Mouse (Mus musculus) c-Kit-negative CD71-positive TER-119-positive erythroid progenitor cells, embryonic 14.5 days (primary cell): ENCODE data around the gene Phldb2.

Experiments used
- DNase-seq: peaks from one replicate; pipeline ENCODE4 v3.0.0-alpha.2; 2013; ENCODE audit warnings: low read depth, low spot score

Gene Phldb2

DNA sequence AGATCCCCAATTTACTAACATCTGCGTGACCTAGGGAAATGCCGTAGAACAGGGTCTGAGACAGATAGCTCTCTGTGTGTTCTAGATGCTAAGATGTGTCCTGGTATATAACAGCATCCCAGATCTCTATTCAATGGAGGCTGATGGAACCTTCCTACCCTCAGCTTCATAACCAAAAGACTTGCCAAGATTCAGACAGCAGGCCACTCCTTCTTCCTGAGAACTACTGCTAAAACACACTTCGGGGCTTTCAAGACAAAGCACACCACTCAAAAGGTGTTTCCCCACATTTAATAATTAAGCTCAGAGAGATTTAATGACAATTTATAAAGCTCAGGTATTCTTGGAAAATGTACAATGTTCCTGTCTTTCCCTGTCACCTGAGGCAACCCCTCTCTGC, 111.6 kb downstream of the Phldb2 start:
- DNase-seq = no peak

DNA sequence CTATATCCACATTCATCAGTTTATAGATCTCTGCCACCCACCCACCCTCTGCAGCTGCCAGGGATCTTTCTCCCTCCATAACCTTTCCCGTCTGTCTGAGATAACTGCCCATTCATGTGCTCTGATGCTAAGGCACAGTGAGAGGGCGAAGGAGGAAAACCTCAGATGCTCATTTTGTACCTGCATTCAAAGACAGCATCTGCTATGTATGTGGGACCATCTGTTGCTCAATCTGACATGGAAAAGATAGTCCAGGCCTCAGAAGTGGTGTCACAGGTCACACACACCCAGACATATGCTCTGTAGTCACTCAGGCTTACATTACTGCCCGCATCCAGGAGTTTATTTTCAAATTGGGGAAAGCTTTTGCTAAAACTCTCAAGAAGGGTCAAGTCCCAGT, 112.4 kb downstream of the Phldb2 start:
- DNase-seq = no peak

DNA sequence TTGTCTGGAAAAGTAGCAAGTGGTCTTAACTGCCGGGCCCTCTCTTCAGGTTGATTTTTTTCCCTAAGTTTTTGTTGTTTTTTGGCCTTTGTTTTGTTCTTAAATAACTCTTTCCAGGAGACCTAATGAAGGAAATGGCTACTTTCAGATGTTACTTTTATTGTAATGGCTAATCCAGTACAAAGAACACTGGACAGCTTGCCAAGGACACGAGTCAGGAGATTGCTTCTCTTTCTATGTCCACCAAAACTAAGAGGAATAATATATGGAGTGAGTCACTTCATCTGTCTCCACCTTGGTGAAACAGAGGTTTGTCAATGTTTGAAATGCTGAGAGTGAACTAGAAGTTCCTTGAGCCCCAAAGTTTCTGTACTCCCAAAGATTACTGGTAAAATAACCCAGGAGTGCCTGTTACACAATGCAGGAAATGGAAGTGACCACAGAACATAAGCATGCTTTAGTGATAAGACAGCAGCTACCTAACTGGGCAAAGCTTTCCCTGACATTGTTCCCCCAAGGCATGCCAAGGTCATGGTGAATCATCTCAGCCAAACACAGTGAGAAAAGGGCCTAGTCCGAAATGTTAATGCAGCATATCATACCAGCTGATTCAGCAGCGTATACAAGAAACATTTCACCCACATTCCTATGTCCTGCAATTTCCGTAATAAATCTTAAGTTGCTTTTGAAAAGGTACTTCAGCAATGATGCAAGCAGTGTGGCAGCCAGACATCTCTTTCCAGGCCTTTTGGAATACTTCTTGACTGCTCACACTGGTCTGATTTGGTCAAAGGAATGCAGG, 115.7 kb downstream of the Phldb2 start:
- no peak for DNase-seq

DNA sequence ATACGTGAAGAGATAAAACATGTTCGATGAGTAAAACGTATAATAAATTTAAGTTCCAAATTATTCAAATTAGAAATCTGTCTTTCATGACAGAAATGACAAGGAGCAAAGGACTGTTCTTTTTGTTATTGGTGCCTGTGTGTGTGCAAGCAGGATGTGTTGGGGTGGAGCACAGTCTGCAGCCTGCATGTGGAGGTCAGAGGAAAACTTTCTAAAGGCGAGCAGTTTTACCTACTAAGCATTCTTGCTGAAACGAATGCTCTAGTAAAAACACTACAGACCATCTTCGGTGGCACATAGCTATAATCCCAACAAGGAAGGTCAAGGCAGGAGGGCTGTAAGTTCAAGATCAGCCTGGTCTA, 120.7 kb downstream of the Phldb2 start:
- DNase-seq = no peak

DNA sequence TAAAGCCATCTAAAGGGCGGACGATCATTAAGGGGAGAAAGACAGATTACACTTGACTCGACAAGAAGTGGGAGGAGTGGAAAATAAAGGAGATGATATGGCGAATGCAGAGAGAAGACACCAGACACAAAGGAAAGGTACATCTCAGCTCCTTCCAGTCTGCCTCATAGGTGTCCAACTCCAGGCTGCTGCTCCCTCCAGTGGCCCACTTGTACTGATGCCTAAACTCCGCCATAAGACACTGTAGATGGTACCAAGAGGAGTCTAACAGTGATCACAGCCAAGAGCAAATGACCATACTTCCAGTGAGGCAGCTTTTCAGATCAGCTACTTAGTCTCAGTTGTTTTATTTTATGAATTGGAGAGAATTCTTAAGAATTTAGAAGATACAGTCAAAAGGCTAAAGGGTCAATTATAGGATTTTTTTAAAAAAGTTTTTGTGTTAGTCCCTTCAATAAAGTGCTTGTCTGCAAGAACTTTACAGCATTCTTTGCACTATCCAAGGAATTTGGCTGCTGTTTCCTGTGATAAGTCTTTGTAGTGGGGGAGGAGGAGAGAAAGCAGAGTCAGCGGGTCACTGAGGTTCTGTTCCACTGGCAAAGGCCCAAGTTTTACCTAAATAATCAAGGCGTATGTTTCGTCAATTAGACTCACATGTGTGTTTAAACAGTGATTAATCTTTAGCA, 121.2 kb downstream of the Phldb2 start:
- DNase-seq = no peak

DNA sequence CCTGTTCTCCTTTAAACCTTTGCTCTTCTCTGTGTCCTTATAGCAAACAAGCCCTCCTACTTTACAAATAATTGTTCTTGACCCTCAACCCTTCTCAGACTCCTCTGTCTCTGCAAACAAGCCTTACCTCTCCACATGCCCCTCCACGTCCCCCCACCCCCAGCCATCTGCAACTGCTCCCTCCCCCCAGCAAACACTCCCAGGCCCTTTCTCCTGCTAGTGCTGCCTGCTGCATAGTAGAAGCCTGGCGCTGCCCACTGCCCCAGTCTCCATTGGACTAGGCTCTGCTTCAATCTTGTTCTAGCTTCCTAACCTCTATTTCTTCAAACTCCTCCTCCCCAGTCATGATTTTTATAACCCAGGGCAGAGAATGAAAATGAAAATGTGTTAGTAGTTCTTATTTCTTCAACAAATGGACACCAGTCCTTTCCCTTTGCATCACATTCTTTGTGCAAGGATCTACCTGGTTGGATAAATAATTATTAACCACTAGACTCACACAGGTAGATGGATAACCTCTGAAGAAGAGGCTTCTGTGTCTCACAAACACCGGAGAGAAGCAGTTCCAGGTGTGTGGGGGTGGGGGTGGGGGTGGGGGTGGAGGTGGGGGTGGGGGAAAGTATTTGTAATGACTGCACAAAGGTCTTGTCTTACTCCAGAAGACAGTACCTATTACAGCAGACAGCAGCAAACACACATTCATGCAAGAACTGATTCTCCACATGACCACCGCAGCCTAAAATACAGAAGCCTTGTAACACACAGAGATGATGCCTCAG, 122.1 kb downstream of the Phldb2 start:
- DNase-seq = no peak

DNA sequence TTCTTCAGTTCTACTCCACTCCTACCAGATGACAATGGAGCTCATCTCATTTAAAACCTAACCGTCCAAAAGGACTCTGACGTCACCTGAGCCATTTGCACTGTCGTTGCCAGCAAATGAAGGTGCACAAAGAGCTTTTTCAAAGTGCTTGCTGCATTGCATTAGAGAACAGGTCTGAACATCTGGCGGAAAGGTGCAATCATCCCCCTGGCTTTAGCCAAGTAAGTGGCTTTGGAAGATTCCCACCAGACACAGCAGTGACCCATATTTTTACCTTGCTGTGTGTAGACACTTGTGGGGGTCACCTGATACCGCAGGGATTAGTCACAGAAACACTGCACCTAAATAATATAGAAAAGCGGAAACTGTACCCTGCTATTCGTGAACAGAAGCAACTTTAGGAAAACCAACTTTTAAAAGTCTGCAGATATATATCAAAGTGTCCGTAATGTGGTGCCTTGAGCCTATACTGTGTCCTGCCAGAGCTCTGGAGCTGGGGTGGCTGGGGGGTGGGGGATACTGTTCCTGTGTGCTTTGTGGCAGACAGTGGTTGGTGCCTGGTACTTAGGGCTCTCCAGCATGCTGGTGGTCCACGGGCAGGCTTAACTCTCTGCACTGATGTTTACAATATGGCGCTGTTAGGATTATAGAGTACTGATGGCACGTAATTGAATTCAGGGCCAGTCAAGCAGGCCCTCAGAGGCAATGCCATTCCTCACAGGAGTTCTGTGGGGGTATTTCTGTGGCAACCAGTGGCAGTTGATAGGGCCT, 123.1 kb downstream of the Phldb2 start:
- DNase-seq = no peak

DNA sequence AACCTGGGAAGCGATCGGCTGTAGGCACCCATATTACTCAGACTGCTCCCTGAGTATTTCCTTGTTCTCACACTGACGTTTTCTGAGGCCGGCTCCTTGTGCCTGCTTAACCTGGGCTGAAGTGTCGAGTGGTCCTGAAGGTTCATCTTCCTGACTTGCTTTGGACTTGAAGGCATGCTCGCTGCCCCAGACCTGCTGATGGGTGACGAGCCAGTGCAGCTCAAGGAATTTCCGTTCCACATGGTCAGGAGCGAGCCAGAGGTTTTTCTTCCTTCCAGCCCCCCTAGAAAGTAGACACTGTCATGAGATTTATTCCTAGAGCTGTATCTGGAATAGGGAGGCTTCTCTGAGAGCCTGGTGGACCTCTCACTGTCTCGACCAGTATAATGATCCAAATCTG, 128.1 kb downstream of the Phldb2 start:
- no peak for DNase-seq

DNA sequence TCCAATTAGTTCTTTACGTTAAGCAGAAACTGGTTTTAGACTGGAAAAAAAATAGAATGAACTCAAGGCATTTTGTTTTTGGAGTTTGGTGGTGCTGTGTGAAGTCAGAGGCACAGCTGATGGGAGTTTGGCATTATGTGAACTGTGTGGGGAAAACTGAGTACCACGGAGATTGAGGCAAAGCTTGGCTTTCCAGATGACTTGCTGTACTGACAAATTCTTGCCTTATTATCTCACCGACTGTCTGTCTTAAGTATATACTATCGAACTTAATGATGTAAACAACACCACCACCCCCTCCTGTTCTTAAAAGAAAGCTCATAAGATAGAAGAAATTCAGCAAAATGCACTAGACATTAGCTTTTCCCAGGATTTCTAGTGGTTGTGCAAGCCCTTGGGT, 129.4 kb downstream of the Phldb2 start:
- no peak for DNase-seq

DNA sequence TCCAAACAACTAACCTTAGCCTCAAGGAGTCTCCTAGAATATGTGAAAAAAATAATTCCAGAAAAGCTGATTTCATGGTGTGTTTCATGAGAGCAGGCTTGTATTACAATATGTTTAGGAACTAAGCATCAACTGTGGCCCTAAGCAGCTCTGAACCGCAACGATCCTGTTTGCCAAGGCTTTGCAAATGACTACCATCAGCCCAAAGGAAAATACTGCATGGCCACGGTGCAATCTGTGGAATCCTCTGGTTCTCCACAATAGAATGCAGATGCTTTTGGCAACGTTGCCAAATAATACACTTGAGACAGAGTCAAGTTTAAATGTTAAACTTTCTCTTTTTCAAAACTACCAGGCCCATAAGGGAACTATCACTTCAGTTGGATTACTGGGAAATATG, 133.5 kb downstream of the Phldb2 start:
- DNase-seq = no peak

DNA sequence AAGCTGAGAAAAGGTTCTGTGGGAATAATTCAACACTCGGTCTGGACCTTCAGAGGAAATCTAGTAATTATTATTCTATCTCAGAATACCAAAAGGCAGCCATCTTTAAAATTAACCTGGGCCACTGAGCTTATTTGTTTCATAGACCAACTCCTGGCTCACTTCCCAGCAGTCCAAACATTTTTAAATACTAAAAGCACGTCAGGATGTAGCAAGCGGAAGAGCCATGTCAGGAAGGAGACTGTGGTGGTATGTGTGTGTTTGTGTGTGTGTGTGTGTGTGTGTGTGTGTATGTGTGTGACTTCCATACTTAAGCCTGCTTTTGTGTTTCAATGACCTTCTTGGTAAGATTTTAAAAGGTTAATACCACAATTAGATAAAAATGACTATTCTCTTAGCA, 135.6 kb downstream of the Phldb2 start:
- no peak for DNase-seq

DNA sequence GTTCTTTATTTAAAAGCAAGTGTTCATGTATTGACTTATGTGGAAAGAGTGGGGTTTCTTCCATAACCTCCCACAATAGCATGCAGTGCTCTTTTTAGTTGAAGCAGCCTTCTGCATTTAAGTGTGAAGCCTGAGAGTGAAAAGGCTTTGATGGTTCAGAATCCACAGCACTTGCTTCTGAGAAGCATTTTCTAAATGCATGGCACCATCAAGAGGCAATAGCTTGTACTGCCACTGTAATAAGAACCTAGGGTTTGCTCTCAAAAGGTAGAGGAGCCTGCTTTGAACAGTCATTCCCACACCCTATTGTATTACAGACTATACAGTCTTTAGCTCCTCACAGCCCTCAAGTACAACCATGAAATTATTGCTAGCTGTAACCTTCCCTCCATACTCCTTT, 136.7 kb downstream of the Phldb2 start:
- no peak for DNase-seq

DNA sequence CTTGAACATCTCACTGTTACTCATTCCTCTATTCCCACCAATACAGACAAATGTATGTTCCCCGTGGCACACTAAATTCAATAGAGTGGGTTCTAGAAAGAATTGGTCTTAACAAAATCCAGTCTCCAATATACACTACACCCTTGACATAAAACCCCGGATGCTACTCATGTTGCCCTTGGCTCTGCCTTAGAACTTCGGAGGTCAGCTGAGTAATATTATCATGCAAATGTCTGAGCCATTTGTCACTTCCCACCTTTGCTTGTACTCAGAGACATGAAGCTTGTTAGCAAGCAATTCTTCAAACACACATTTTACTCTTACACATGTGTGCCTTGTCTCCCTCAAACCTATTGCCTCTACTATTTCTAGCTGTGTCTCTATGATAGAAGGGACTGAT, 138.8 kb downstream of the Phldb2 start:
- no peak for DNase-seq

DNA sequence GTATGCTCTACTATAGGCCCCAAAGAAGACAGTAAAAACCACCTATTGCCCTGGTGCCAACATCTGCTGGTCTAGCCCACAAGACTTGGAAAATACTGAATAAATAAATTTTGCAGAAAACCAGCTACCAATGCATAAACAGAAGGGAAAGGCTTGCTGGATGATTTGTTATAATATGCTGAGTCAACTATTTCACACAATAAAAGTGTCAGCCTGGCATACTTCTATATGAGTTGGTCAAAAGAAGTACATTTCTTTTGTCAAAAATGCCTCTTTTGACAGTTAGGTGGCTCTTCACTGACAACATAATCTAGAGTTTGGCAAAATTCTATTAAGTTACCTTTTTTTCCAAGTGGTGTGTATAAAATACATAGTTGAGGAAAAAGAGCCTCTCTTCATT, 141.6 kb downstream of the Phldb2 start:
- DNase-seq = no peak

DNA sequence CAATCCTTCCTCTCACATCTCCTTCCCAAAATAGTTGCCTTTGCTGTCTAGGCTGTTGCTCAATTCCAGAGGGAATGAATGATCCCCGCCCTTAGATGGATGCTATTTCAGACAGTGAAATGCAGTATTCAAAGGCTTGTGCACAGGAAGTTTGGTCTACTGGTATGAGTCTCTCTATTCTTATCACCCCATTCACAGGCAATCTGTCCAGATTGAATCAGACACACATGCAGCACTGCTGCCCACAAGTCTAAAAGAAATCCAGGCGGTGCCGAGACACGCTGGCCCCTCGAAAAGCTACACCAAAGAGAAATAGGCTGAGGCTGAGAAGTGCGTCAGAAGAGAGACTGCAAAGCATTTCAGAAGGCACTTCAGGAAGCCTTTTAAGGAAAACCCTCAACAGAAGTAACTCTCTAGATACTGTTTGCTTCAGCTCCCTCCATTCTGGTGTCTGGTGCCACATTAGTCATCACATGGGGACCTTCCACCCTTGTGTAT, 142.5 kb downstream of the Phldb2 start:
- DNase-seq = no peak

DNA sequence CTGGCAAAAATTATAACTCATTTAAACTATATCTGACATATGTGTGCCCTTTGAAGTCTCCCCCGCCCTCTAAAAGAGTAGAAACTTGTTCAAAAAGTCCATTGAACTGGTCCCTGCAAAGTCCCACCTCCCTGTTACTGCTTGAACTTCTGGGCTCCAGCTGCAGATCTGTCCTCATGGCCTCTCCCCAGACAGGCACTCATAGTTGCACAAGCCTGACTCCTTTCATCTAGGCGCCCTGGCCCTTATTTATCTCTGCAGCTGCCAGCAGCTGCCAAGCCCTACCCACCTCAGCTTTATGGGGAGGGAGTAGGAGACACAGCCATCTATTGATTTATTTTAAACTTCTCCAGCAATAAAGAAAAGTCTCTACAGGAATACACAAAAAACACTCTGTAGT, 143.2 kb downstream of the Phldb2 start:
- no peak for DNase-seq

DNA sequence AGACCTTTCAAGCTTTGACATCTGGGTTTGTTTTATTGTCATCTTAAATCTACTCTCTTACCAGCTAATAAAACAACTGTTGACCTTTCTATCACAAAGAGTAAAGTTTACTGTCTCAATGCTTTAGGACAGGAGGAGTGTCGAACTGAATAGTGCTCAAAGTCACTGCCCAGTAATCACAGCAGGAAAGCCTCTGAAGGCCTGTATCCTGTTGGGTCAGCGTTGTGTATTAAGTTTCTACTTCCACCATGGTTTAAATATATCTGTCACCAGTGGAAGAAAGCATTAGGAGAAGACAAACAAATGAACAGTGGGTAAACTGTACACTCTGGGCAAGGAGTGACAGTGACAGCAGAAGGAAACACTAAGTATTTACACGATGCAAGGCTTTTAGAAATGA, 148.7 kb downstream of the Phldb2 start:
- DNase-seq = no peak

DNA sequence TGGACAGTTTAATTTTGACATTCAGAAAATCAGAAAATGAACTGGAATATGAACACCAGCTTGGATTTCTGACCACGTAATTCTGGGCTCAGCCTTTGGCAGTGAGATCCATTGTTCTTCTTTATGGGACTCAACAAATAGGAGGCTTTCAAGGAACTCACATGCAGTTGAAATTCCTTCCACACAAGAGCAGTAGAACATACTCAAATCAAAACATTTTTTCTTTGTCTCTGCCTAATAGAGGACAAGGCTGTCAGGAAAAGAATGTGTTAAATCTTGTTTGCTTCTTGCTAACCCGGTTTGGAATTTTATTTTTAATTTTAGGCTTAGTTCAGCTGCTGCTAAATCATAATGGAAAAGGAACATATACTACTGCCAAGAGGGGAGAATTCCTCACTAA, 153.0 kb downstream of the Phldb2 start:
- no peak for DNase-seq

DNA sequence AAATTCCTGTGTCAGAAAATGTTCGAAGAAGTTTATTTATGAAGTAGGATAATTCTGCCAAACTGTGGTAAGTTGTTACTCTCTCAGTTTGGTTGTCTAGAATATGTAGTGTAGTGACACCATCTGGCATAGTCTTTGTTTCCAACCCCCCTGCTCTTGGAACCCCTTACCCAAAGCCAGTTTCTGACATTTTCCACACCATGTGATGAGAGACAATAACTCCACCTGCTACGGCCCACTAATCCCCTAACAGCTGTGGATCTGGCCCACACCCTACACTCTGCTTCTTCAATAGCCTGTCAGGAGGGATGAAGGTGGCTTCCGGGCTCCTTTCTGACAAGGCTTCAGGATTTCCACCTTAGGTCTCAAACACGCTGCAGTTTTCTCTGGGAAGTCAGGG, 154.2 kb downstream of the Phldb2 start:
- DNase-seq = no peak

DNA sequence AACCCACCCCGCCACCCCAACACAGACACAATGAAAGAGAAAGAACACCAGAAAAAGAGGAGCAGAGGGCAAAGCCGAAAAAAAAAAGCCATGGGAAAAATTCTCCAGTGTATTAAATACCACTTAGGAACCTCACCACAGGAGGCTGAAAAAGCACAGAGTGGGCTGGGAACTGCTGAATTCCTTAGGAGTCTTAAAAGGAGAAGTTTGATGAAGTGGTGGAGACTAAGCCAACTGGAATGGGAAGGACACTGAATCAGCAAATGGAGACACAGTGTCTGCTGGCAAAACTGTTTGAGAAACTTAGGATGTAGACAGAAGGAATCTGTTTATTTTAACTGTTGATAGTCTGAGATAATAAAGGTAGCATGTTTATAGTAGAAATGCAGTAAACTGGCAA, 154.8 kb downstream of the Phldb2 start:
- DNase-seq = no peak

DNA sequence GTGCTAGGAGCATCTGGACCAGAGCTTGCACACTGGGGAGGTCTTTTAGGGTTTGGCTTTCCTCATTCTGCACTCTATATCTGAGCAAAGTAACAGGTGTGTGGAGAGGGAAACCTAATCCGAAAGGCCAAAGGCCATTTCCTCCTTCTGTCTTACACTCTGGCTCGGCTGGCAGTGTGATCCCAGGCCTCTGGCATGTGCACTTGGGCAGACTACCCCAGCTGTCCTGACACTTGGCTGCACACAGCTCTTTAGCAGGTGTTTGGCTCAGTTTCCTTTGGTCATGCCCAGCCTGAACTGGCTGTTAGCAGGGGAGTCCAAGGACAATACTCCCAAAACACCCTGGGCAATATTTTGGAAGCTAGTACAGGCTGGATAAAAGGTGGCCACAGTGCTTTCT, 156.6 kb downstream of the Phldb2 start:
- no peak for DNase-seq

DNA sequence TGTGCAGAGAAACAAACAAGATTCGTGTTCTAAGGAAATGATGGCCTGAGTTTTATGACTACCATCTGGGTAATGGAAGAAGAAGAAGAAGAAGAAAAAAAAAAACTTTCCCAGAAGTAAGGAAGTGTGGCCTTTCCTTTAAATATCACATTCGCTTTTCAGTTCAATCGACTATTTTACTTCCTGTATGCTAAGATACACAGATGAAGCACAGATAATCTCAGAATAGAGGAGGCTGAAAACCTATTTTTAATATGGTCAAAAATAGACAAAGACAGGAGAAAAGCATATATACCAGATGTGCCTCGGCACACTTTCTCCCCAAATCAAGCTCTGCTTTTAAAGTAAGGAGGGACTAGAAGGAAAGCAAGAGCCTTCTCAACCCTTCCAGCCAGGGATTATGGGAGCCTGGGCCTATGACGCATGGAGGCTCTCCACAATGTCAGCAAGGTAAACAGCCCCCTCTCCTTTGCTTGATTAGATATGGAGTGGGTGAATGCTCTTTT, 158.2 kb downstream of the Phldb2 start:
- DNase-seq = no peak
